Mouse (Mus musculus) urinary bladder, adult 2 months (tissue): Measurements from ENCODE around the gene Adamts9. TPM values are rescaled to one million over a fixed set of nuclear protein-coding genes. Genes with fewer than 3 reads are reported as not detected.

Source experiments
- DNase-seq: peaks from one replicate; pipeline ENCODE4 v3.0.0; 2022; ENCODE audit warnings: low spot score
- polyA plus RNA-seq: library from polyadenylated mRNA; depleted of rRNA; stranded (reverse); fragments of >200 nt; gene quantifications from 2 replicates; pipeline ENCODE4 v1.2.3, GENCODE M21; 2012; rRNA removed

The Adamts9 gene
- polyA plus RNA-seq, result 8.9 and 10.5 TPM in 2 replicates

DNA sequence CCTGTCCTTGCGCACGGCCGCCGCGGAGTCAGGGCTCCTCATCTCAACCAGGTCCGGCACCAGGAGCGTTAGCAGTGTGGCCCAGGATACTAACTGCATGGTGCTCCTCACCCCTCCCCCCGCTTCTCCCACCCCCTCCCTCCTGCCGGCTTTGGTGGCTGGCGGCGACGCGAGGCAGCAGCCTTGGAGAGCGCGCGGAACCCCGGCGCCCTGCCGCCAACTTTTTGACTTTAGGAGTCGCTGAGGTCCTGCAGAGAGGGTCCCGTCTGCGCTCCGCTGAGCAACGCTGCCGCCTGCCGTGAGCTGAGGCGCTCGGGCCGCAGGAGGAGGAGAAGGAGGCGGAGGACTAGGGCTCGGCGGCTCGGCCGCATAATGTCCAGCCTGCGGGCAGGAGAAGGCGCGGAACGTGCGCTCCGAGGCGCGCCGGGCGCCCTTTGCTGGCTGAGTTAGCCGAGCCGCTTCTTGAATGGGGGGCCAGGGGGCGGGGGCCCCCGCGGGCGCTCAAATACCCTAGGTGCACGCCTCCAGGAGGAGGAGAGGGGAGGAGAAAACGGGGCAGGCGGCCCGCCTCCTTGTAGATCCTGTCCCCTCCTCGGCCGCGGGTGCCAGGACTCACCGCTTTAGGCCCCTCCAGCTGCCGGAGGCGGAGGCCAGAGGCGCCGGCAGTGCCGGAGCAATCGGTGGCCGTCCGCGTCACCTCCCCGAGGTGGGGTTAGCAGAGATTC, at the start of gene Adamts9:
Gene Adamts9, minus strand, starts transcription at position 436 of the 725 bp plus-strand sequence.
- DNase-seq, result peak; percentile 62

- no peak for DNase-seq
Observed at GRCm38 (mm10) chr6:92991616-92992015, 48.3 kb upstream of the Adamts9 start.

DNA sequence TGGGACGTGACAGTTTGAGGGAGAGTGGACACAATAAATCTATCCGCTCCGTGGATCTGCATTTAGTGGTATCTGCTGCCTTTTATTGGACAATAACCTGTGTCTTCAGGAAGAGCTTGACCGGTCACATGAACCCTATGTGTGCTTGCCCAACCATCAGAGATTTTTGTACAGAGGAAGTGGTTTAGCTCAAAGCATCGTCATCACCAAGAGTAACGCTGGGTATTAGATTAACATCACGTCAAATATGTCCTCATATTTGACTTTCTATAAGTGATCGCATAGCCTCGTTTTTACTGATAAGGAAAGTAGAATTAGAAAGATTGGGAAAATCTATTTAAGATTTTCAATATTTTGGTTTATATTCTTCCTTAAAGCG, 45.3 kb upstream of the Adamts9 start:
- no peak for DNase-seq

DNA sequence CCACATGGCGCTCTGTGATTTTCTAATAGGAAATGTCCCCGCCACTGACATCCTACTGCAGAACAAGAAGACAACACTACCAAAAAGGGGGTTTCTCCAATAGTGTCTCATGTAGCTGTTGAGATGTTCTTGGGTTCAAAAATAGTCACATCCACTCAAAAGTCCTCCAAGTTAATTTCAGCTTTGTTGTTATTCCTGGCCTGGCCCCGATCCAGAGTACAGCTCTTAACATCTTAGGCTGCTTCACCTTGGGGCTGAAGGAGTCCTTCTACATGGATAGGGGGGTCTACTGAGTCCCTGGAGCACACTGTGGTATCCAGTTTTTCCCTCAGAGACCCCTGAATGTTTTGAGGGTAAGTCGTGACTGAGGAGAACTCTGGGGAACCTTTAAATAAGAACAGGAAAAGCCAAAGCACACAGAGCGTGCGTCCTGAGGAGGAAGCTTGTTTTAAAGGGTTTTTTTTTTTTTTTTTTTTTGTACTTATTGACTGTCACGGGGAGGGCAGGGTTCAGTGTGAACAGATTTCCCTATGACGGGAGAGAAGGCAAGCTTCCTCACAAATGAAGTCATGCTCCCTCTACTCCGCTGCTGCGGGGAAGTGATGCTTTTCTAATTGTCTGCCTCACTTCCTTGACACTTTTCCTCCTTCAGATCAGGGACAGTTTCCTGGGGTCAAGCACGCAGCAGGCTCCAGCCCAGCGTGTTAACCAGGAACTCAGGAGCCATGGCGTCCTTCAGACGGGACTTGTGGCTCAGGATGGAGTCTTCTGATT, 44.7 kb upstream of the Adamts9 start:
- DNase-seq, result no peak

DNA sequence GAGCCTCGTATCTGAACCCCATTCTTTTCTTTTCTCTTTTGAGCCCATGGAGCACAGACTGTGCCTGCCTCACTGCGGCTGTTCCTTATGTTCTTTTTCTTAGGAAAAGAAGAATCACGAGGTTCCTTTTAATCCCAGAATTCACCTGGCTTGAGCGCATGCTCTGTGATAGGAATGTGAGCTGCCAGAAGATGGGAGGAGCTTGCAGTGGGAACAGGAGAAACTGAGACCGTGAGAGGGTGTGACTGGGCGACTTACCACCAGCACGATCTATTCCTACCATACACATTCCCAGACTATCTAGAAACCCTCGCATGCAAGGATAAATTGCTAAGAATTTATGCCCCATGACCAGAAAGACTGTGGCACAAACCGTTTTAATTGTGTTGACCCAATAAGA, 44.1 kb upstream of the Adamts9 start:
- no peak for DNase-seq

GRCm38 (mm10) chr6:92983421-92983820, 40.1 kb upstream of the Adamts9 start:
- no peak for DNase-seq

- DNase-seq, result no peak
Observed at GRCm38 (mm10) chr6:92981451-92982186, 38.3 kb upstream of the Adamts9 start.

DNA sequence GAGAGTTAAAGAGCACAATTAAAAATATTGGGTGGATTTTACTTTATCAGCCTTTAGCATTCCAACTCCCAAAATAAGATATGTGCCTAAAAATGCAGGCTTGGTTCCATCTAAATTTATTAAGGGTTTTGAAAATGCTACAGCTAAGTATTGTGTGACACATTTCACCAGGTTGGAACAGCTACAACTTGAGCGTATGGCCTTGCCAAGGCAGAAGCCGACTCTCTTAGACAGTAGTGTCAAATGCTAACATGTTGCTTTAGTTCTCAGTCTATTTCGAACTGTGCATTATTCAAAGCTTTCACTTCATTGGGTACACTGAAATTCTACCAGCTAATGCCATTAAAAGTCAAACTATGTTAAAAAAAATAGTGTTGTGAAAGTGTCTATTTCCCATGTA, 30.0 kb upstream of the Adamts9 start:
- DNase-seq, result no peak

- DNase-seq, result no peak
Observed at GRCm38 (mm10) chr6:92968718-92969117, 25.4 kb upstream of the Adamts9 start.

- DNase-seq, result no peak
Observed at GRCm38 (mm10) chr6:92968216-92968615, 24.9 kb upstream of the Adamts9 start.

- DNase-seq, result no peak
Observed at GRCm38 (mm10) chr6:92962966-92963365, 19.7 kb upstream of the Adamts9 start.

DNA sequence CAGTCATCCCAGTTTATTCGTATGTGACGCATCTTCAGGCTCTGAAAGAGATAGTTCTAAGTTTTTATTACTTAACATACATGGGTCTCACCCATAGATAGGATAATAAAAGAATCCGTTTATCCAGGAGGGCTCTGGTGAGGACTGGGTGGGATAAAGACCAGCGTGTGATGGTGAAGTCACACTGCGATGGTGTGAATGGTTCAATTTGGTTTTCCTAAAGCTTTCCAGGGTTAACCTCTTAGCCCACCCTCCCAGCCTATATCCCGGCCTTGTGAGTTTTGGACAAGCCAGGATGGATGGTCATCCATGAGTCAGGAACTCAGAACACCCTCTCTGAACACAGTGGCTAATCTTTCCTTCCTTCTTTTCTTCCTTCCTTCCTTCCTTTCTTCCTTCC, 17.7 kb upstream of the Adamts9 start:
- DNase-seq, result no peak

DNA sequence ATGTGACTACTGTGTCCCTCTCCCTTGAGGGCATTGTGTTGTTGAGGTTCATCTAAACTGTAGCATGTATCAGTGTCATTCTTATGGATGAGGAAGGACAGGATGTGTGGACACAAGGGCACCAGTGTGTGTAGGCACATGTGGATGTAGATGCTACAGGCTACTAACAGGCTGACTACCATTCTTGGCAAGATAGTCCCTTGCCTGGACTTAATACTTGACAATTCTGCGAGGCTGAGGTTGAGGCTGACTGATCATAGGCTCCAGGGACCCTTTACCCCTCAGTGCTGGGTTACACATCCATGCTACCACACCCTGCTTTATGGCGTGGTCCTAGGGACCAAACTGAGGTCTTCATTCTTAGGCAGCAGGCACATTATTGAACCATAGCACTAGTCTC, 16.1 kb upstream of the Adamts9 start:
- DNase-seq, result no peak

DNA sequence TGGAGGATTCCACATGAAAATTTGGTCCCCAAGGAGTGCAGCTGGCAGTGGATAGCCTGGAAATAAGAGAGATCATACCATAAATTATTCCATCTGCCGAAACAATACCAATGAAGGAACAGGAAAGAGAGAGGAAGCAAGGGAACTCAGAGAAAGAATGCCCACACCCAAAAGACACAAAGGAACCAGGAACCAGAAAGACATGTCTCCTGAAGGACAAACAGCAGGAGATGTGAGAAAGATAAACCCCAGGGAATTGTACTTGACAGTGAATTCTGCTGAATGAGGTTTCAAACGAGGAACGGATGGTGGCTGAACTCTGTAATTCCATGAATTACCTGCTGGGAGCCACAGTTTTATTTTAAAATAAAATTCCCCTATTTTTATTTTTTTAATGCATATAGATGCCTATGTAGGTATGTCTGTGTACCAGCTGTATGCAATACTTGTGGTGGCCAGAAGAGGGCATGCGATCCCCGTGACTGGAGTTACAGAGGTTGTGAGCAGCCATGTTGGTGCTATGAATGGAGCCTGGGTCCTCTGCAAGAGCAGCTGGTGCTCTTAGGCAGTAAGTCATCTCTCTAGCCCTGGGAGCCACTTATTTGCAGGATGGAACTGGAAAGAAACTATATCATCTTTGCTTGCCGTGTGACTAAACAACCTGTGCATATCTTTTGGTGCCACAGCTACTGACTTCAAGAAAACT, 4.2 kb upstream of the Adamts9 start:
- no peak for DNase-seq

- DNase-seq, result no peak
Observed at GRCm38 (mm10) chr6:92944711-92945110, 1.4 kb upstream of the Adamts9 start.

GRCm38 (mm10) chr6:92944048-92944685, 875 bp upstream of the Adamts9 start:
- no peak for DNase-seq

- no peak for DNase-seq
Observed at GRCm38 (mm10) chr6:92941756-92942420, 1.4 kb downstream of the Adamts9 start.

DNA sequence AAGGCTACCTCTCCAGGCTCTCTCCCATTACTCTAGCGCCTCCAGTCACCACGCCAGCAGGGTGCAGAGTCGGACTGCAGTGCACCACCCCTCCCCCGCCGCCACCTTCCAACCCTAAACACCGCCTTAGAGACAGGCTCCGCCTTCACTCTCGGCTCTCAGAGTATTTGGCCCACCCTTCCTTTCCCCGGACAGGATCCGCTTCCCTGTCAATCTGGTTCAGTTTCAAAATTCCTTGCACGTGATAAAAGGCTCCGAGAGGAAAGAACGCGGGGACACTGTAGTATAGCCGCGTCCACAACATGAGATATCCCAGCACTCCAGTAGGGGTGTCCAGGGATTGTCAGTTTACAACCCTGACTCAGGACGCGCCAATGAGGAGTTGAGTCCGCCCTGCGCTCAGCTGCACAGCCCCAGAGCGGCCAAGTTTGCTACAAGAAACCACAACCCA, 2.0 kb downstream of the Adamts9 start:
- DNase-seq, result peak; percentile 68

GRCm38 (mm10) chr6:92940191-92941131, 2.8 kb downstream of the Adamts9 start:
- DNase-seq, result peak; percentile 37

GRCm38 (mm10) chr6:92928261-92928660, 15.0 kb downstream of the Adamts9 start:
- DNase-seq, result no peak
